Mouse (Mus musculus): ENCODE results near the gene Pafah1b1. TPM values are rescaled to one million over a fixed set of nuclear protein-coding genes. Genes with fewer than 3 reads are reported as not detected.

Gene Pafah1b1
- polyA plus RNA-seq, 1 experiment = 53.4 TPM

GRCm38 (mm10) chr11:74767469-74767868 lies 43.0 kb upstream of the Pafah1b1 start:
- Histone ChIP-seq H3K27me3 (ENCODE audit: control insufficient read depth, insufficient read depth, low read length) (no peaks in the 10 kb centered on the region), H3K27ac (ENCODE audit: control insufficient read depth, insufficient read depth, low read depth, low read length) (0 out of 2 replicates have a peak overlapping the region, but pooled peaks have one; percentile 34), H3K36me3 (ENCODE audit: control insufficient read depth, insufficient read depth, low read length) (no peaks in the 10 kb centered on the region), H3K4me3 (ENCODE audit: control insufficient read depth, low read depth, low read length) (no peak overlapping the region), H3K4me1 (ENCODE audit: control insufficient read depth, insufficient read depth, low read length) (peaks cover 2% of the 10 kb centered on the region; the same call in 1 of the 2 replicates)
- TF ChIP-seq POLR2A (IDR thresholded peaks at IDR 0.05; ENCODE audit: control insufficient read depth, low read depth, low read length) (no peak), CTCF (IDR thresholded peaks at IDR 0.05; ENCODE audit: control insufficient read depth, insufficient read depth, insufficient replicate concordance, low read depth, low read length) (no peak)

GRCm38 (mm10) chr11:74763960-74764625 lies 39.6 kb upstream of the Pafah1b1 start:
- TF ChIP-seq CTCF (IDR thresholded peaks at IDR 0.05; ENCODE audit: control insufficient read depth, insufficient read depth, insufficient replicate concordance, low read depth, low read length) = no peak
- no peak for TF ChIP-seq POLR2A (IDR thresholded peaks at IDR 0.05; ENCODE audit: control insufficient read depth, low read depth, low read length)
- H3K36me3 ChIP-seq (ENCODE audit: control insufficient read depth, insufficient read depth, low read length) = no peaks in the 10 kb centered on the region
- no peaks in the 10 kb centered on the region for H3K27me3 ChIP-seq (ENCODE audit: control insufficient read depth, insufficient read depth, low read length)
- no peak overlapping the region for H3K4me3 ChIP-seq (ENCODE audit: control insufficient read depth, low read depth, low read length)
- H3K27ac ChIP-seq (ENCODE audit: control insufficient read depth, insufficient read depth, low read depth, low read length) = 0 out of 2 replicates have a peak overlapping the region, but pooled peaks have one; percentile 5
- H3K4me1 ChIP-seq (ENCODE audit: control insufficient read depth, insufficient read depth, low read length) = no peaks in the 10 kb centered on the region; the same call in 1 of the 2 replicates

GRCm38 (mm10) chr11:74761011-74761705 lies 36.7 kb upstream of the Pafah1b1 start:
- Histone ChIP-seq H3K27me3 (ENCODE audit: control insufficient read depth, insufficient read depth, low read length) (no peaks in the 10 kb centered on the region), H3K4me3 (ENCODE audit: control insufficient read depth, low read depth, low read length) (peak overlapping the region; percentile 43), H3K36me3 (ENCODE audit: control insufficient read depth, insufficient read depth, low read length) (no peaks in the 10 kb centered on the region), H3K27ac (ENCODE audit: control insufficient read depth, insufficient read depth, low read depth, low read length) (peak overlapping the region; percentile 9; the same call in 1 of the 2 replicates), H3K4me1 (ENCODE audit: control insufficient read depth, insufficient read depth, low read length) (no peaks in the 10 kb centered on the region; the same call in 1 of the 2 replicates)
- peak; percentile 14; the same call in 1 of the 2 replicates for TF ChIP-seq POLR2A (IDR thresholded peaks at IDR 0.05; ENCODE audit: control insufficient read depth, low read depth, low read length)
- no peak for TF ChIP-seq CTCF (IDR thresholded peaks at IDR 0.05; ENCODE audit: control insufficient read depth, insufficient read depth, insufficient replicate concordance, low read depth, low read length)

- no peaks in the 10 kb centered on the region for H3K27me3 ChIP-seq (ENCODE audit: control insufficient read depth, insufficient read depth, low read length)
- TF ChIP-seq POLR2A (IDR thresholded peaks at IDR 0.05; ENCODE audit: control insufficient read depth, low read depth, low read length) (no peak), CTCF (IDR thresholded peaks at IDR 0.05; ENCODE audit: control insufficient read depth, insufficient read depth, insufficient replicate concordance, low read depth, low read length) (no peak)
- no peaks in the 10 kb centered on the region; the same call in 1 of the 2 replicates for H3K4me1 ChIP-seq (ENCODE audit: control insufficient read depth, insufficient read depth, low read length)
- no peak overlapping the region for H3K4me3 ChIP-seq (ENCODE audit: control insufficient read depth, low read depth, low read length)
- H3K27ac ChIP-seq (ENCODE audit: control insufficient read depth, insufficient read depth, low read depth, low read length) = peak overlapping the region; percentile 26; the same call in 1 of the 2 replicates
- H3K36me3 ChIP-seq (ENCODE audit: control insufficient read depth, insufficient read depth, low read length) = no peaks in the 10 kb centered on the region
Measured at GRCm38 (mm10) chr11:74756631-74757030, 32.2 kb upstream of the Pafah1b1 start.

GRCm38 (mm10) chr11:74751352-74752066 lies 27.0 kb upstream of the Pafah1b1 start:
- H3K27ac ChIP-seq (ENCODE audit: control insufficient read depth, insufficient read depth, low read depth, low read length) = no peak overlapping the region
- TF ChIP-seq POLR2A (IDR thresholded peaks at IDR 0.05; ENCODE audit: control insufficient read depth, low read depth, low read length) = no peak
- no peak for TF ChIP-seq CTCF (IDR thresholded peaks at IDR 0.05; ENCODE audit: control insufficient read depth, insufficient read depth, insufficient replicate concordance, low read depth, low read length)

GRCm38 (mm10) chr11:74750662-74751351 lies 26.3 kb upstream of the Pafah1b1 start:
- H3K27me3 ChIP-seq (ENCODE audit: control insufficient read depth, insufficient read depth, low read length) = no peaks in the 10 kb centered on the region
- TF ChIP-seq POLR2A (IDR thresholded peaks at IDR 0.05; ENCODE audit: control insufficient read depth, low read depth, low read length) = no peak
- TF ChIP-seq CTCF (IDR thresholded peaks at IDR 0.05; ENCODE audit: control insufficient read depth, insufficient read depth, insufficient replicate concordance, low read depth, low read length) = no peak
- no peak overlapping the region for H3K4me3 ChIP-seq (ENCODE audit: control insufficient read depth, low read depth, low read length)
- H3K36me3 ChIP-seq (ENCODE audit: control insufficient read depth, insufficient read depth, low read length) = no peaks in the 10 kb centered on the region
- no peaks in the 10 kb centered on the region; the same call in 1 of the 2 replicates for H3K4me1 ChIP-seq (ENCODE audit: control insufficient read depth, insufficient read depth, low read length)
- no peak overlapping the region for H3K27ac ChIP-seq (ENCODE audit: control insufficient read depth, insufficient read depth, low read depth, low read length)

More at GRCm38 (mm10) chr11:74751352-74752066, 27.0 kb upstream of the Pafah1b1 start:
- no peaks in the 10 kb centered on the region for H3K27me3 ChIP-seq (ENCODE audit: control insufficient read depth, insufficient read depth, low read length)
- no peaks in the 10 kb centered on the region for H3K36me3 ChIP-seq (ENCODE audit: control insufficient read depth, insufficient read depth, low read length)
- no peak overlapping the region for H3K4me3 ChIP-seq (ENCODE audit: control insufficient read depth, low read depth, low read length)
- no peaks in the 10 kb centered on the region; the same call in 1 of the 2 replicates for H3K4me1 ChIP-seq (ENCODE audit: control insufficient read depth, insufficient read depth, low read length)

All from testis, adult 2 months (tissue).